Mouse (Mus musculus): ENCODE data around the gene Gm3448.
"Not testable (repeated sequence)": the region's sequence is repeated elsewhere in the genome, so short reads cannot be mapped to it uniquely, and the experiment has no call there.

Gene Gm3448

DNA sequence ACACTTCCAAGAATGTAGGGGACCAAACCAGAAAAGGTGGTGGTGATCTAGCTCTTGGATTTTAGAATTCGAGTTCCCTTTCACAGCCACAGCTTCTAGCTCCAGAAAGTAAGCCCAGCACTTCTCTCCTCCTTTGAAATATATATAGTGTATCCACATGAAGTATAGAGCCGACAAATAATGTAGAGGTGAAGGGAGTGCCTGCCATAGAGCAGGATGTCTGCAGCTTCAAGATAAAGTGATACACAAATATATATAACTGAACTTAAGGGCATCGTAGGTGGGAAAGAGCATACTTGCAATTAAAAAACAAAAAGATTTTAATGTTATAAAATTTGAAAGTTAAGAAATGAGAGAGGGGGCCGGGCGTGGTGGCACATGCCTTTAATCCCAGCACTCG, 15.8 kb downstream of the Gm3448 start:
- not testable (repeated sequence) for DNase-seq

DNA sequence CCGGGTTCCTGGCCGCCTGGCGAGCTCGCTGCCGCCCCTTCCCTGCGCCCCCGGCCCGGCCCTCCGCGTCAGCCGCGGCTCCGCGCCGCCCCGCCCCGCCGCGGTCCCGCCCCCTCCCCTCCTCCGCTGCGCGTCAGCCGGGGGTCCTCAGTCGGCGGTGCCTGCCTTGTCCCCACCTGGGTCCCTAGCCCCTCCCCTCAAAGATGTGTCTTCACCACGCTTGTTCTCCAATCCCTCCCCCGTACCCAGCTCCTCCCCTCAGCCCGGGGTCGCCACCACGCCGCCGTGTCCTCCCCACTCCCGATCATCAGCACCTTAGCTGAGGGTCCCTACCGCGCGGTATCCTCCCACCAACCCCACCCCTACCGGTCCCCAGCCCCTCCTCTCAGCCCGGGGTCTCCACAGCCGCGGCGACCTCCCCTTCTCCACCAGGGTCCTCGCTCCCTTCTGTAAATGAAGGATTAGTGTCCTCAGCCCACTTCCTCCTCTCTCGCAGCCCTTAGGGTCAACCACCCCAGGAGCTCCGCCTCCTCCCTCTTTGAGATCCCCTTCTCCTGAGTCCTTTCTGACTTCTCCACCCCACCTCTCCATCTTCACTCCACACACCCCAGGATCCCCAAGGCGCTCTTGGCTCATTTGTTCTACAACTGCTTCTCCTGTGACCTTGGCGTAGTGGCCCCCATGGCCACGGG, 16.7 kb downstream of the Gm3448 start:
- DNase-seq: not testable (repeated sequence)

DNA sequence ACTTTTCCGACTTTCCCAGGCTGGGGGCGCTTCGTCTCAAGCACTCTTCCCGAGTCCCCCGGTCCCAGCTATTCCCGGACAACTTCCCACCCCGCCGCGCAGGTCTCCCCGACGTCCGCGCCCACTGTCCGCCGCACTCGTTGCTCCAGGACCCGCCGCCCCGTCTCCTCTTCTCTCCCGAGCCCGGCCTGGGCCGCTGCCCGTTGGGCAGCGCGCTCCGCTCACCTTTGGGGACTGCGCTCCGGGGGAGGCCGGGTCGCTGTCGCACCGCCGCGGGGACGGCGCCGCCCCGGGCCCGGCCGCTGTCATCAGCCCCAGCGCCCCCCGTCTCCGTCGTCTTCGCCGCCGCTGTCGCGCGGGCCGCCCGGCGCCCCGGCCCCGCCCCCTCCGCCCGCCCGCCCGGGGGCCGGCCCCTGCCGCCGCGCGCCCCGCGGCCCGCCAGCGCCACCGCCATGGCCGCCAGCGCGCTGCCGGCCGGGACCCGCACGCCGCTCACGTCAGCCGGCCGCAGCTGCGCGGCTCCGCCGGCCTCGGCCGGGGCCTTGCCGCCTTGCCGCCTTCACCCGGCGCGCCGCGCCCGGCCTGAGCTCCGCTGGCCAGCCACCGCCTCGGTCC, 17.4 kb downstream of the Gm3448 start:
- not testable (repeated sequence) for DNase-seq

DNA sequence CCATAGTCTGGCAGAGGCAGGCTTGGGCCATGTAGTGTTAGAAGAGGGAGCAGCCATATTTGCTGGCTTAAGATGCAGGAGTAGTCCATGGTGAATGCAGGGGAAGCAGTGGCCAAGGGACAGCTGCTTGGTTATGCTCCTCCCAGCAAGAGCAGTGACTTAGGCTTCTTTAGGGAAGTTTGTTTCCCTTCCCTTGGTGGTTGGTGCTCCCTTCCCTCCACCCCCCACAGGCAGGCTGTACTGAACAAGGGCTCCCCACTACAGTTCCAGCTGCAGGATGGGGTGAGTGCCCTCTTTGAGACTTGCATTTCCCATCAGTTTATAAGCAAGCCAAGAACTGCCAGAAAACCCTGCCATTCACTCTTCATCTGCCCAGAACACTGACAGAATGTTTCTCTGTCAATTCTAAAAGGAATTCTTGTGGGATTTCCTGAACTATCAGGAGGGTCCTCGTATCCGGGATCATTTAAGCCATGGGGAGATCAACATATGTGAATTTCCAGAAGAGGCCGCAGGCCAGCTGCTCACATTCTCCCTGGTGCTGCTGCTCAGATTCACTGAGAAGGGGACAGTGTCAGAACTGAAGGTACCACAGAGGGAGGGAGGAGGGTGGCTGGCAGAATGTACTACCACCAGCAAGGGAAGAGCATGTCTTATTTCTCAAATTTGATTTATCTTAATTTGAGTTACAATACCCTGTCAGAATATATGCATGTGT, 19.7 kb downstream of the Gm3448 start:
- not testable (repeated sequence) for DNase-seq

DNA sequence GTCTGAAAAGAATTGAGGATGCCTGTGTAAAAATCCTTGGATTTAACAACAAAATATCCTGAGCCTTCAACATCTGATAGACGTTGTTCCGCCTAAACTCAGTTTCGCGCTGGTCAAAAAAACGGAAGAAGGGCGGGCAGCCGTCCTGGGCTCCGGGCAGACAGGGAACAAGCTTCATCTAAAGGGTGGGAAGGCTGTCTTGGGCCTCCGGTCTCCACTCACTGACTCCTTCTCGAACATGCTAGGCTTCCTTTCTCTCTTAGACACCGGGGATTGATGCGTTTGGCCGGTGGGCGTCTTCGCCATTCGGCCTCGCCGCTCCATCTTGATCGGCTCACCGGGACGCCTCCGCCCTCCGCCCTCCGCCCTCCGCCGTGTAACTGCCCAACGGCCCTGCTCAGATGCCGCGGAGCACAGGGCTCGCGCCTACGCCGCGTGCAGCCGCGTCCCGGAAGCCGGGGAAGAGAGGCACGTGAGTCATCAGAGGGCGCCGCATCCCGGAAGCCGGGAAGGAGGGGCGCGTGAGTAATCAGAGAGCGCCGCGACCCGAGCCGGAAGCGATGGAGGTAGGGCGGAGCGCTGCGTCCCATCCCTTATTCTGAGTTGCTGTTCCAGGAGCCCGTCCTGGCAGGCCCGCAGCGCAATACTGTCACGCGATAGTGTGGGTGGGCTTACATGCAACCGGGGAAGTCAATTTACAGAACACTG, 31.5 kb downstream of the Gm3448 start, which contains the start of gene Gm3435:
Gene Gm3435 (plus strand): TSS at position 471 of the 708 bp plus-strand sequence.
- not testable (repeated sequence) for DNase-seq

DNA sequence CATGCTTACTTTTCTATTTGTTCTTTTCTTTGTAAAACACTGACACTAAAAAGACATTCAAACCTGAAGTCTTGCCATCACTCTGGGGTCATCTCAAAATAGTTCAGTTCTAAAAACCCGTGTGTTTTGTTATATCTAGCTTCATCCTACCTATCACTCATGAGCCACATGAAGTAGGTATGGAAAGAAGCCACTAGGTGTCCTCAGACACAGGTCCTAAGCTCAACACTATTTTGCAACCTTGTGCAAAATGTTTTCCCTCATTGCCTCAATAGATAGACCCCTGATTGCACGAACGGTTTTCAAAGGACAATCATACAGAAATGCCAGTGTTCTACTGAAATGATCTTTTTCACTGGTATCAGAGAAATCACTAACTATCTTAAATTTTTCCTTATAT, 32.2 kb downstream of the Gm3448 start:
- DNase-seq: not testable (repeated sequence)

DNA sequence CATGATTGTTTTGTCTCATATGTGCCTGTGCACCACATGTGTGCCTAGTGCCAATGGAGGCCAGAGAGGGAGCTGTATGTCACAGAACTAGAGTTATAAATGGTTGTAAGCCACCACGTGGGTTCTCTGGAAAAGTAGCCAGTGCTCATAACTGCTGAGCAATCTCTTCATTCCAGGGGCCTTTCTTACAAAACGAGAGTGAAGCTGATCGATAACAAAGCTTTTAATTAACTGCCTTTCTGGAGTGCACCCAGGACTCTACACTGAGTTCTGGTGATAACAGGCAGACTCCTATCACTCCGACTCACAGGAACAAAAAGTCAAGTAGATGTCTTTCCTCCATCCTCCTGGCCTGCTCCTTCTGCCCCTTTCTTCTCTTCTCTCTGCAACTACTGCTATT, 41.3 kb downstream of the Gm3448 start:
- DNase-seq: not testable (repeated sequence)

DNA sequence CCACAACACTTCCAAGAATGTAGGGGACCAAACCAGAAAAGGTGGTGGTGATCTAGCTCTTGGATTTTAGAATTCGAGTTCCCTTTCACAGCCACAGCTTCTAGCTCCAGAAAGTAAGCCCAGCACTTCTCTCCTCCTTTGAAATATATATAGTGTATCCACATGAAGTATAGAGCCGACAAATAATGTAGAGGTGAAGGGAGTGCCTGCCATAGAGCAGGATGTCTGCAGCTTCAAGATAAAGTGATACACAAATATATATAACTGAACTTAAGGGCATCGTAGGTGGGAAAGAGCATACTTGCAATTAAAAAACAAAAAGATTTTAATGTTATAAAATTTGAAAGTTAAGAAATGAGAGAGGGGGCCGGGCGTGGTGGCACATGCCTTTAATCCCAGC, 47.2 kb downstream of the Gm3448 start:
- not testable (repeated sequence) for DNase-seq

DNA sequence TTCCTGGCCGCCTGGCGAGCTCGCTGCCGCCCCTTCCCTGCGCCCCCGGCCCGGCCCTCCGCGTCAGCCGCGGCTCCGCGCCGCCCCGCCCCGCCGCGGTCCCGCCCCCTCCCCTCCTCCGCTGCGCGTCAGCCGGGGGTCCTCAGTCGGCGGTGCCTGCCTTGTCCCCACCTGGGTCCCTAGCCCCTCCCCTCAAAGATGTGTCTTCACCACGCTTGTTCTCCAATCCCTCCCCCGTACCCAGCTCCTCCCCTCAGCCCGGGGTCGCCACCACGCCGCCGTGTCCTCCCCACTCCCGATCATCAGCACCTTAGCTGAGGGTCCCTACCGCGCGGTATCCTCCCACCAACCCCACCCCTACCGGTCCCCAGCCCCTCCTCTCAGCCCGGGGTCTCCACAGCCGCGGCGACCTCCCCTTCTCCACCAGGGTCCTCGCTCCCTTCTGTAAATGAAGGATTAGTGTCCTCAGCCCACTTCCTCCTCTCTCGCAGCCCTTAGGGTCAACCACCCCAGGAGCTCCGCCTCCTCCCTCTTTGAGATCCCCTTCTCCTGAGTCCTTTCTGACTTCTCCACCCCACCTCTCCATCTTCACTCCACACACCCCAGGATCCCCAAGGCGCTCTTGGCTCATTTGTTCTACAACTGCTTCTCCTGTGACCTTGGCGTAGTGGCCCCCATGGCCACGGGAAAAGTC, 48.1 kb downstream of the Gm3448 start:
- DNase-seq: not testable (repeated sequence)

DNA sequence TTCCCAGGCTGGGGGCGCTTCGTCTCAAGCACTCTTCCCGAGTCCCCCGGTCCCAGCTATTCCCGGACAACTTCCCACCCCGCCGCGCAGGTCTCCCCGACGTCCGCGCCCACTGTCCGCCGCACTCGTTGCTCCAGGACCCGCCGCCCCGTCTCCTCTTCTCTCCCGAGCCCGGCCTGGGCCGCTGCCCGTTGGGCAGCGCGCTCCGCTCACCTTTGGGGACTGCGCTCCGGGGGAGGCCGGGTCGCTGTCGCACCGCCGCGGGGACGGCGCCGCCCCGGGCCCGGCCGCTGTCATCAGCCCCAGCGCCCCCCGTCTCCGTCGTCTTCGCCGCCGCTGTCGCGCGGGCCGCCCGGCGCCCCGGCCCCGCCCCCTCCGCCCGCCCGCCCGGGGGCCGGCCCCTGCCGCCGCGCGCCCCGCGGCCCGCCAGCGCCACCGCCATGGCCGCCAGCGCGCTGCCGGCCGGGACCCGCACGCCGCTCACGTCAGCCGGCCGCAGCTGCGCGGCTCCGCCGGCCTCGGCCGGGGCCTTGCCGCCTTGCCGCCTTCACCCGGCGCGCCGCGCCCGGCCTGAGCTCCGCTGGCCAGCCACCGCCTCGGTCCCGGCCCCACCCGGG, 48.7 kb downstream of the Gm3448 start:
- not testable (repeated sequence) for DNase-seq

DNA sequence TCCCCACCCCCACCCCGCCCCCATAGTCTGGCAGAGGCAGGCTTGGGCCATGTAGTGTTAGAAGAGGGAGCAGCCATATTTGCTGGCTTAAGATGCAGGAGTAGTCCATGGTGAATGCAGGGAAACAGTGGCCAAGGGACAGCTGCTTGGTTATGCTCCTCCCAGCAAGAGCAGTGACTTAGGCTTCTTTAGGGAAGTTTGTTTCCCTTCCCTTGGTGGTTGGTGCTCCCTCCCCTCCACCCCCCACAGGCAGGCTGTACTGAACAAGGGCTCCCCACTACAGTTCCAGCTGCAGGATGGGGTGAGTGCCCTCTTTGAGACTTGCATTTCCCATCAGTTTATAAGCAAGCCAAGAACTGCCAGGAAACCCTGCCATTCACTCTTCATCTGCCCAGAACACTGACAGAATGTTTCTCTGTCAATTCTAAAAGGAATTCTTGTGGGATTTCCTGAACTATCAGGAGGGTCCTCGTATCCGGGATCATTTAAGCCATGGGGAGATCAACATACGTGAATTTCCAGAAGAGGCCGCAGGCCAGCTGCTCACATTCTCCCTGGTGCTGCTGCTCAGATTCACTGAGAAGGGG, 51.1 kb downstream of the Gm3448 start:
- DNase-seq: not testable (repeated sequence)

DNA sequence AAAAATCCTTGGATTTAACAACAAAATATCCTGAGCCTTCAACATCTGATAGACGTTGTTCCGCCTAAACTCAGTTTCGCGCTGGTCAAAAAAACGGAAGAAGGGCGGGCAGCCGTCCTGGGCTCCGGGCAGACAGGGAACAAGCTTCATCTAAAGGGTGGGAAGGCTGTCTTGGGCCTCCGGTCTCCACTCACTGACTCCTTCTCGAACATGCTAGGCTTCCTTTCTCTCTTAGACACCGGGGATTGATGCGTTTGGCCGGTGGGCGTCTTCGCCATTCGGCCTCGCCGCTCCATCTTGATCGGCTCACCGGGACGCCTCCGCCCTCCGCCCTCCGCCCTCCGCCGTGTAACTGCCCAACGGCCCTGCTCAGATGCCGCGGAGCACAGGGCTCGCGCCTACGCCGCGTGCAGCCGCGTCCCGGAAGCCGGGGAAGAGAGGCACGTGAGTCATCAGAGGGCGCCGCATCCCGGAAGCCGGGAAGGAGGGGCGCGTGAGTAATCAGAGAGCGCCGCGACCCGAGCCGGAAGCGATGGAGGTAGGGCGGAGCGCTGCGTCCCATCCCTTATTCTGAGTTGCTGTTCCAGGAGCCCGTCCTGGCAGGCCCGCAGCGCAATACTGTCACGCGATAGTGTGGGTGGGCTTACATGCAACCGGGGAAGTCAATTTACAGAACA, 62.8 kb downstream of the Gm3448 start, which contains the start of the genes 9030025P20Rik and Gm3417:
Gene 9030025P20Rik (plus strand): TSS at position 107 of the 677 bp plus-strand sequence.
Gene Gm3417 (minus strand): TSS at position 429 of the 677 bp plus-strand sequence.
- DNase-seq: not testable (repeated sequence)

DNA sequence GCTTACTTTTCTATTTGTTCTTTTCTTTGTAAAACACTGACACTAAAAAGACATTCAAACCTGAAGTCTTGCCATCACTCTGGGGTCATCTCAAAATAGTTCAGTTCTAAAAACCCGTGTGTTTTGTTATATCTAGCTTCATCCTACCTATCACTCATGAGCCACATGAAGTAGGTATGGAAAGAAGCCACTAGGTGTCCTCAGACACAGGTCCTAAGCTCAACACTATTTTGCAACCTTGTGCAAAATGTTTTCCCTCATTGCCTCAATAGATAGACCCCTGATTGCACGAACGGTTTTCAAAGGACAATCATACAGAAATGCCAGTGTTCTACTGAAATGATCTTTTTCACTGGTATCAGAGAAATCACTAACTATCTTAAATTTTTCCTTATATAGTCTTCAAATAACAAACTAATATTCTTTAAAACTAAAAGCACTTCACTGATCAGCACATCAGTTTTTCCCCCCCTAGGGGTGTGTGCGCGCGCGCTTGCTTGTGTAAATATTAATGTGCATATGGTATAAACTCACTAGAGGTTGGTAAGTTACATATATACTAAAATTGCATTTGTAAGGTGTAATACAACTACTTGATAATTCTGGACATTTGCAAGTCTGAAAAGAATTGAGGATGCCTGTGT, 63.5 kb downstream of the Gm3448 start:
- DNase-seq: not testable (repeated sequence)

DNA sequence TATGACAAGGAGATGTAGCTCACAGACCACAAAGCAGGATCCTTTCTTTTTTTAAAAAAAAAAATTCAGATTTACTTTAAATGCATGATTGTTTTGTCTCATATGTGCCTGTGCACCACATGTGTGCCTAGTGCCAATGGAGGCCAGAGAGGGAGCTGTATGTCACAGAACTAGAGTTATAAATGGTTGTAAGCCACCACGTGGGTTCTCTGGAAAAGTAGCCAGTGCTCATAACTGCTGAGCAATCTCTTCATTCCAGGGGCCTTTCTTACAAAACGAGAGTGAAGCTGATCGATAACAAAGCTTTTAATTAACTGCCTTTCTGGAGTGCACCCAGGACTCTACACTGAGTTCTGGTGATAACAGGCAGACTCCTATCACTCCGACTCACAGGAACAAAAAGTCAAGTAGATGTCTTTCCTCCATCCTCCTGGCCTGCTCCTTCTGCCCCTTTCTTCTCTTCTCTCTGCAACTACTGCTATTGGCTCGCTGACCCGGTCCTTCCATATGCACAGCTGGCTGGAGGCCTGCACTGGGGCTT, 72.9 kb downstream of the Gm3448 start:
- DNase-seq: not testable (repeated sequence)

DNA sequence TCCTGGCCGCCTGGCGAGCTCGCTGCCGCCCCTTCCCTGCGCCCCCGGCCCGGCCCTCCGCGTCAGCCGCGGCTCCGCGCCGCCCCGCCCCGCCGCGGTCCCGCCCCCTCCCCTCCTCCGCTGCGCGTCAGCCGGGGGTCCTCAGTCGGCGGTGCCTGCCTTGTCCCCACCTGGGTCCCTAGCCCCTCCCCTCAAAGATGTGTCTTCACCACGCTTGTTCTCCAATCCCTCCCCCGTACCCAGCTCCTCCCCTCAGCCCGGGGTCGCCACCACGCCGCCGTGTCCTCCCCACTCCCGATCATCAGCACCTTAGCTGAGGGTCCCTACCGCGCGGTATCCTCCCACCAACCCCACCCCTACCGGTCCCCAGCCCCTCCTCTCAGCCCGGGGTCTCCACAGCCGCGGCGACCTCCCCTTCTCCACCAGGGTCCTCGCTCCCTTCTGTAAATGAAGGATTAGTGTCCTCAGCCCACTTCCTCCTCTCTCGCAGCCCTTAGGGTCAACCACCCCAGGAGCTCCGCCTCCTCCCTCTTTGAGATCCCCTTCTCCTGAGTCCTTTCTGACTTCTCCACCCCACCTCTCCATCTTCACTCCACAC, 79.7 kb downstream of the Gm3448 start:
- not testable (repeated sequence) for DNase-seq

DNA sequence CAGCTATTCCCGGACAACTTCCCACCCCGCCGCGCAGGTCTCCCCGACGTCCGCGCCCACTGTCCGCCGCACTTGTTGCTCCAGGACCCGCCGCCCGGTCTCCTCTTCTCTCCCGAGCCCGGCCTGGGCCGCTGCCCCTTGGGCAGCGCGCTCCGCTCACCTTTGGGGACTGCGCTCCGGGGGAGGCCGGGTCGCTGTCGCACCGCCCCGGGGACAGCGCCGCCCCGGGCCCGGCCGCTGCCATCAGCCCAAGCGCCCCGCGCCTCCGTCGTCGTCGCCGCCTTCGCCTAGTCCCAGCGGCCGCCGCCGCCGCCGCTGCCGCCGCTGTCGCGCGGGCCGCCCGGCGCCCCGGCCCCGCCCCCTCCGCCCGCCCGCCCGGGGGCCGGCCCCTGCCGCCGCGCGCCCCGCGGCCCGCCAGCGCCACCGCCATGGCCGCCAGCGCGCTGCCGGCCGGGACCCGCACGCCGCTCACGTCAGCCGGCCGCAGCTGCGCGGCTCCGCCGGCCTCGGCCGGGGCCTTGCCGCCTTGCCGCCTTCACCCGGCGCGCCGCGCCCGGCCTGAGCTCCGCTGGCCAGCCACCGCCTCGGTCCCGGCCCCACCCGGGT, 80.3 kb downstream of the Gm3448 start, which contains the start of gene Phf10:
Gene Phf10 (minus strand): TSS at position 323 of the 606 bp plus-strand sequence.
- DNase-seq: peak; percentile 56

DNA sequence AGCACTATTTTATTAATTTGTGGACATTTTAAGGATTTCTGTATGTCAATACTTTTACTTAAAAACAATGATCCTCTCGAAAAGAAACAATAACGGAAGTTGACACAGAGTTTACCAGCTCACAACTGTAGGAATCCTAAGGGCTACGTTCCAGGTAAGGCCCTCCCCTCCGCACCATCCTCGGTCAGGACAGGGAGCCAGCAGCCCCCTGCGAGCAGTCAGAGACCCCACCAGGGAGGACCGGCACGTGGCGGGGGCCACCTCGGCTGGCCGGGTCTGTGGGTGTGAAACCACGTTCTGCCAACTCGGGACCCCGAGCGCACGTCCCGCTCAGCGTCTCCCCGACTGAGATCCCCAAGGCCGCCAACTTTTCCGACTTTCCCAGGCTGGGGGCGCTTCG, 80.8 kb downstream of the Gm3448 start:
- DNase-seq: peak; percentile 12

DNA sequence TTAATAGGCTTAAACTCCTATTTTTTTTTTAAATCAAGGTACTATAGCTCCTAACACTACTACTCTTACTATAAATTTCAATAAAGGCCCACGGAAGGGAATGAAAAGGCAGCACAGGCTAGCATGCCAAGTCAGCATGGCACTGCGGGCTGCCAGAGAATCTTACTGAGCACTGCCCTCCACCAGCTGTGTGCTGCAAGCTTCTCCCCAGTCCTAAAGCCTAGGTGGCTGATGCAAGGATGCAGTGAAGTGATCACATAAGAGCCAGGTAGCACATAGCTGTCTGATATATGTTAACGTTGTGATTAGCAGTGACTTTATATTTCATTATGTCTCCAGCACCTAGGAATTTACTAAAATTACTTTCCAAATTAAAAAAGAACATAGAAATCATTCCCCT, 81.4 kb downstream of the Gm3448 start:
- DNase-seq: no peak
